Mouse (Mus musculus): Measurements from ENCODE around the gene Gm21732.
"Not testable (repeated sequence)": the region's sequence is repeated elsewhere in the genome, so short reads cannot be mapped to it uniquely, and the experiment has no call there.

The Gm21732 gene

GRCm38 (mm10) chrY:38575591-38575990, at the start of gene Gm21732:
Gene Gm21732 (minus strand): TSS chrY:38575691.
- DNase-seq, result not testable (repeated sequence)
